Mouse (Mus musculus): ENCODE data around the gene Msi2. TPM values are rescaled to one million over a fixed set of nuclear protein-coding genes. Genes with fewer than 3 reads are reported as not detected.

The Msi2 gene
- polyA plus RNA-seq, 1 experiment from 2014 or later, result 2.9 TPM

DNA sequence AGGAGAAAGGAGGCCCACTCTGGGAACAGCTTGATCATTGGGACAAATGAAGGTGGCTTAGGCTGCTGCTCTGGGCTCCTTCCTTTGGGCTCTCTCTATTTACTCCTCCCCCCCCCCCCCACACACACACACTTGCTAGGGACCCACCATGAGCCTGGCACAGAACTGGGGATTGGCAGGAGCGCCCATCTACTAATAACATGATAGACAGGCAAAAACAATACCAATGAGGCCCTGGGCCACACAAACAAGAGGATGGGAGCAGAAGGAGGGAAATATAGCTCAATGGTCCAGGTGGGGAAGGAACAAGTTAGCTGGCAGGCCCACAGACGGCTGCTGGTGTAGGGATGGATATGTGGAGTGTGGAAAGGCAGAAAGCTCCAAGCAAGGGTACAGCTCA lies 203.0 kb downstream of the Msi2 start:
- no peaks in the 10 kb centered on the region for H3K36me3 ChIP-seq (ENCODE audit: control insufficient read depth, insufficient read depth)
- H3K27me3 ChIP-seq (ENCODE audit: control insufficient read depth, insufficient read depth, low read depth, low read length), result no peaks in the 10 kb centered on the region
- H3K27ac ChIP-seq (ENCODE audit: low read length), result no peak overlapping the region
- ATAC-seq (ENCODE audit: low read depth), result no peak
- WGBS (ENCODE audit: insufficient replicate concordance), result 63% methylated on average over 2 of the region's 2 CpGs
- H3K4me1 ChIP-seq (ENCODE audit: control insufficient read depth, low read depth, low read length), result no peaks in the 10 kb centered on the region
- H3K4me2 ChIP-seq (ENCODE audit: low read depth, low read length), result no peak overlapping the region
- H3K9me3 ChIP-seq (replicated peaks; ENCODE audit: control insufficient read depth, low read length), result no peaks in the 10 kb centered on the region
- H3K4me3 ChIP-seq (ENCODE audit: low read depth, low read length), result no peak overlapping the region
- no peak overlapping the region for H3K9ac ChIP-seq (ENCODE audit: low read depth, low read length)

GRCm38 (mm10) chr11:88514151-88514926 lies 204.0 kb downstream of the Msi2 start:
- Histone ChIP-seq H3K9me3 (replicated peaks; ENCODE audit: control insufficient read depth, low read length) (no peaks in the 10 kb centered on the region), H3K27me3 (ENCODE audit: control insufficient read depth, insufficient read depth, low read depth, low read length) (no peaks in the 10 kb centered on the region), H3K4me1 (ENCODE audit: control insufficient read depth, low read depth, low read length) (no peaks in the 10 kb centered on the region), H3K4me2 (ENCODE audit: low read depth, low read length) (no peak overlapping the region), H3K9ac (ENCODE audit: low read depth, low read length) (no peak overlapping the region), H3K27ac (ENCODE audit: low read length) (no peak overlapping the region), H3K36me3 (ENCODE audit: control insufficient read depth, insufficient read depth) (no peaks in the 10 kb centered on the region), H3K4me3 (ENCODE audit: low read depth, low read length) (no peak overlapping the region)
- no peak for ATAC-seq (ENCODE audit: low read depth)
- WGBS (ENCODE audit: insufficient replicate concordance), result 79% methylated on average over 12 of the region's 12 CpGs

GRCm38 (mm10) chr11:88512580-88512979 lies 205.7 kb downstream of the Msi2 start:
- Histone ChIP-seq H3K4me1 (ENCODE audit: control insufficient read depth, low read depth, low read length) (no peaks in the 10 kb centered on the region), H3K27ac (ENCODE audit: low read length) (no peak overlapping the region), H3K9me3 (replicated peaks; ENCODE audit: control insufficient read depth, low read length) (no peaks in the 10 kb centered on the region), H3K36me3 (ENCODE audit: control insufficient read depth, insufficient read depth) (no peaks in the 10 kb centered on the region), H3K27me3 (ENCODE audit: control insufficient read depth, insufficient read depth, low read depth, low read length) (no peaks in the 10 kb centered on the region), H3K4me2 (ENCODE audit: low read depth, low read length) (no peak overlapping the region), H3K9ac (ENCODE audit: low read depth, low read length) (no peak overlapping the region), H3K4me3 (ENCODE audit: low read depth, low read length) (no peak overlapping the region)
- WGBS (ENCODE audit: insufficient replicate concordance), result 46% methylated on average over 4 of the region's 4 CpGs
- no peak for ATAC-seq (ENCODE audit: low read depth)

GRCm38 (mm10) chr11:88510282-88510850 lies 207.9 kb downstream of the Msi2 start:
- 60% methylated on average over 8 of the region's 8 CpGs for WGBS (ENCODE audit: insufficient replicate concordance)
- Histone ChIP-seq H3K9me3 (replicated peaks; ENCODE audit: control insufficient read depth, low read length) (no peaks in the 10 kb centered on the region), H3K4me1 (ENCODE audit: control insufficient read depth, low read depth, low read length) (no peaks in the 10 kb centered on the region), H3K36me3 (ENCODE audit: control insufficient read depth, insufficient read depth) (no peaks in the 10 kb centered on the region), H3K4me2 (ENCODE audit: low read depth, low read length) (no peak overlapping the region), H3K9ac (ENCODE audit: low read depth, low read length) (no peak overlapping the region), H3K27ac (ENCODE audit: low read length) (no peak overlapping the region), H3K27me3 (ENCODE audit: control insufficient read depth, insufficient read depth, low read depth, low read length) (no peaks in the 10 kb centered on the region), H3K4me3 (ENCODE audit: low read depth, low read length) (no peak overlapping the region)
- ATAC-seq (ENCODE audit: low read depth), result no peak

- 72% methylated on average over 4 of the region's 4 CpGs for WGBS (ENCODE audit: insufficient replicate concordance)
- no peak for ATAC-seq (ENCODE audit: low read depth)
Observed at GRCm38 (mm10) chr11:88509464-88509863, 208.8 kb downstream of the Msi2 start.

GRCm38 (mm10) chr11:88508133-88508532 lies 210.2 kb downstream of the Msi2 start:
- no peak overlapping the region for H3K4me3 ChIP-seq (ENCODE audit: low read depth, low read length)
- WGBS (ENCODE audit: insufficient replicate concordance), result 74% methylated on average over 7 of the region's 7 CpGs
- no peak overlapping the region for H3K4me2 ChIP-seq (ENCODE audit: low read depth, low read length)
- H3K9me3 ChIP-seq (replicated peaks; ENCODE audit: control insufficient read depth, low read length), result no peaks in the 10 kb centered on the region
- H3K36me3 ChIP-seq (ENCODE audit: control insufficient read depth, insufficient read depth), result no peaks in the 10 kb centered on the region
- no peak overlapping the region for H3K9ac ChIP-seq (ENCODE audit: low read depth, low read length)
- no peaks in the 10 kb centered on the region for H3K27me3 ChIP-seq (ENCODE audit: control insufficient read depth, insufficient read depth, low read depth, low read length)
- no peak overlapping the region for H3K27ac ChIP-seq (ENCODE audit: low read length)
- H3K4me1 ChIP-seq (ENCODE audit: control insufficient read depth, low read depth, low read length), result no peaks in the 10 kb centered on the region
- no peak for ATAC-seq (ENCODE audit: low read depth)

More at GRCm38 (mm10) chr11:88509464-88509863, 208.8 kb downstream of the Msi2 start:
- Histone ChIP-seq H3K27ac (ENCODE audit: low read length) (no peak overlapping the region), H3K4me2 (ENCODE audit: low read depth, low read length) (no peak overlapping the region), H3K36me3 (ENCODE audit: control insufficient read depth, insufficient read depth) (no peaks in the 10 kb centered on the region), H3K27me3 (ENCODE audit: control insufficient read depth, insufficient read depth, low read depth, low read length) (no peaks in the 10 kb centered on the region), H3K4me3 (ENCODE audit: low read depth, low read length) (no peak overlapping the region), H3K9me3 (replicated peaks; ENCODE audit: control insufficient read depth, low read length) (no peaks in the 10 kb centered on the region), H3K9ac (ENCODE audit: low read depth, low read length) (no peak overlapping the region), H3K4me1 (ENCODE audit: control insufficient read depth, low read depth, low read length) (no peaks in the 10 kb centered on the region)

GRCm38 (mm10) chr11:88506544-88507419 lies 211.5 kb downstream of the Msi2 start:
- ATAC-seq (ENCODE audit: low read depth), result no peak

GRCm38 (mm10) chr11:88506109-88506508 lies 212.2 kb downstream of the Msi2 start:
- WGBS (ENCODE audit: insufficient replicate concordance), result 85% methylated on average over 13 of the region's 13 CpGs
- Histone ChIP-seq H3K36me3 (ENCODE audit: control insufficient read depth, insufficient read depth) (no peaks in the 10 kb centered on the region), H3K9me3 (replicated peaks; ENCODE audit: control insufficient read depth, low read length) (no peaks in the 10 kb centered on the region), H3K27me3 (ENCODE audit: control insufficient read depth, insufficient read depth, low read depth, low read length) (no peaks in the 10 kb centered on the region), H3K4me3 (ENCODE audit: low read depth, low read length) (no peak overlapping the region), H3K4me2 (ENCODE audit: low read depth, low read length) (no peak overlapping the region), H3K27ac (ENCODE audit: low read length) (no peak overlapping the region), H3K9ac (ENCODE audit: low read depth, low read length) (no peak overlapping the region), H3K4me1 (ENCODE audit: control insufficient read depth, low read depth, low read length) (no peaks in the 10 kb centered on the region)
- no peak for ATAC-seq (ENCODE audit: low read depth)

More at GRCm38 (mm10) chr11:88506544-88507419, 211.5 kb downstream of the Msi2 start:
- no peaks in the 10 kb centered on the region for H3K9me3 ChIP-seq (replicated peaks; ENCODE audit: control insufficient read depth, low read length)
- H3K36me3 ChIP-seq (ENCODE audit: control insufficient read depth, insufficient read depth), result no peaks in the 10 kb centered on the region
- H3K27ac ChIP-seq (ENCODE audit: low read length), result no peak overlapping the region
- H3K27me3 ChIP-seq (ENCODE audit: control insufficient read depth, insufficient read depth, low read depth, low read length), result no peaks in the 10 kb centered on the region
- H3K4me3 ChIP-seq (ENCODE audit: low read depth, low read length), result no peak overlapping the region
- H3K4me1 ChIP-seq (ENCODE audit: control insufficient read depth, low read depth, low read length), result no peaks in the 10 kb centered on the region
- no peak overlapping the region for H3K9ac ChIP-seq (ENCODE audit: low read depth, low read length)
- no peak overlapping the region for H3K4me2 ChIP-seq (ENCODE audit: low read depth, low read length)
- 68% methylated on average over 5 of the region's 5 CpGs for WGBS (ENCODE audit: insufficient replicate concordance)

Measured in liver, embryonic 16.5 days (tissue).